Mouse (Mus musculus): ENCODE results near the gene Ptprd. TPM values are rescaled to one million over a fixed set of nuclear protein-coding genes. Genes with fewer than 3 reads are reported as not detected.

Gene Ptprd
- total and polyA plus RNA-seq, 2 experiments from 2014 or later, result 5.6 to 23.3 TPM

DNA sequence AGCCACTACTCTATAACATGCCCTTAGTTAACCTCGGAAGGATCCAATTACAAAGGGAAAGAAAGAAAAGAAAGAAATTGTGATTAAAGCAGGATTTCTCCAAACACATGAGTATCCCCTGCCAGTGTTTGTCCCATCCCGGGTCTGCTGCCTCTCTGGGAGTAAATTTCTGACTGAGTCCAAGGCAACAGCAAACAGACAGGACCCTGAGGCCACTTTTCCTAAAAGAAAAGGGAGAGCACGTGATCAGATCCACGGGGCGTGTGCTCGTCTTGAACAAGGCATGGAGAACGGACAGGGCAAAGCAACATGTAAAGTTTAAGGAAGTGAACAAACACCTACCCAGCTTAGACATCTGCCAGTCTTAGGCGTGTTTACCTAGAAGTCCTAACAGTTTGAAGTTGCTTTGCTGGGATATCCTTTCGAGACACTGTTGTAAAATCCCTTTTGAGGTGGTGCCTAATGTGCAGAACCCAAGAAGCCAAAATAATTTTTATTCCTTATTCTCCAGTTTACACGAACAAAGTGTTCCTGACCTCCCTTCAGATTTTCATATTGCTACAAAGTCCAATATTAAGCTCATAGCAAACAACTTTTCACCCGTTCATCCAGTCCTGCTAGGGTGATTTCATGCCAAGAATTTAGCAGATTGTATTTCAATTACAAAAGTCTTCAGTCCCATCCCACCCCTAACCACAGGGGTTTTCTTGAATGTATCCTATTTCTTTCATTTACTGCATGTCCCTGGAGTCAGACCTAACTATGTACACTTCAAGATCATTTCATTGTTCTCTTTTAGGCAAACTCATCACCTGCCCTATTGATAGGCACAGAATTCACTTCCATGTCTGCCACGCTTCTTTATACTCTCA, 1921.9 kb downstream of the Ptprd start:
- Histone ChIP-seq H3K9ac (replicated peaks; ENCODE audit: low read depth, low read length) (no peak overlapping the region), H3K27ac (ENCODE audit: low read depth) (no peak overlapping the region), H3K36me3 (replicated peaks; ENCODE audit: control insufficient read depth, insufficient read depth, low read length) (no peaks in the 10 kb centered on the region), H3K4me3 (ENCODE audit: low read depth, low read length) (no peak overlapping the region), H3K4me2 (ENCODE audit: low read depth, low read length) (no peak overlapping the region), H3K9me3 (replicated peaks; ENCODE audit: control insufficient read depth, low read length) (no peaks in the 10 kb centered on the region), H3K27me3 (ENCODE audit: control insufficient read depth, insufficient read depth, low read length) (no peaks in the 10 kb centered on the region), H3K4me1 (ENCODE audit: control insufficient read depth, insufficient read depth) (no peaks in the 10 kb centered on the region)
- DNase-seq (ENCODE audit: low spot score) (no peak), ATAC-seq (ENCODE audit: insufficient read depth, low read depth) (no peak)
- TF ChIP-seq EP300 (IDR thresholded peaks at IDR 0.05; ENCODE audit: low read depth), result no peak
- TF ChIP-seq CTCF (IDR thresholded peaks at IDR 0.05; ENCODE audit: low read depth), result no peak
- 77% methylated on average over 12 of the region's 12 CpGs for WGBS

GRCm38 (mm10) chr4:76286016-76286415, 1925.7 kb downstream of the Ptprd start:
- Histone ChIP-seq H3K36me3 (replicated peaks; ENCODE audit: control insufficient read depth, insufficient read depth, low read length) (no peaks in the 10 kb centered on the region), H3K27ac (ENCODE audit: low read depth) (no peak overlapping the region), H3K4me2 (ENCODE audit: low read depth, low read length) (no peak overlapping the region), H3K27me3 (ENCODE audit: control insufficient read depth, insufficient read depth, low read length) (no peaks in the 10 kb centered on the region), H3K4me1 (ENCODE audit: control insufficient read depth, insufficient read depth) (peaks cover 7% of the 10 kb centered on the region; the same call in 1 of the 2 replicates), H3K9ac (replicated peaks; ENCODE audit: low read depth, low read length) (no peak overlapping the region), H3K4me3 (ENCODE audit: low read depth, low read length) (no peak overlapping the region), H3K9me3 (replicated peaks; ENCODE audit: control insufficient read depth, low read length) (no peaks in the 10 kb centered on the region)
- no peak for ATAC-seq (ENCODE audit: insufficient read depth, low read depth)
- no peak for DNase-seq (ENCODE audit: low spot score)
- no peak for TF ChIP-seq EP300 (IDR thresholded peaks at IDR 0.05; ENCODE audit: low read depth)
- TF ChIP-seq CTCF (IDR thresholded peaks at IDR 0.05; ENCODE audit: low read depth), result no peak
- WGBS, result 63% methylated on average over 2 of the region's 2 CpGs

GRCm38 (mm10) chr4:76282886-76283285, 1928.9 kb downstream of the Ptprd start:
- 46% methylated on average over 4 of the region's 4 CpGs for WGBS
- H3K4me1 ChIP-seq (ENCODE audit: control insufficient read depth, insufficient read depth), result peaks cover 7% of the 10 kb centered on the region; the same call in 1 of the 2 replicates

DNA sequence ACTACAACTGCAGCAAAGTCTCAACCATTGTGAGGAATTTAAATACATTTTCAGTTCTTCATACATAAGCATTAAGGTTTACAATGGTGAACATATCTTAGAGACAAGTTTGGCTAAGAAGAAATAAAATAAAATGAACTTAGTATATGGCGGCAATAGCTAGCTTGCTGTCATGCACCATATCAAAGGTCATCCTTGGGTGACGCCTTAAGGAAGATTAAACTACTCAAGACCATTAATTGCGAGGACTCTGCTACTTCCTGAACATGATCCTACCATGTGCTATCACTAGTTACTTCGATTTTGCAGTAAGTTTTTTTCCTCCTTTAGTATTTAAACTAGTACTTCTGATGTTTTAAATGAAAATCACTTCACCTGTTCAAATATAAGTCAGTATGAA, 1949.0 kb downstream of the Ptprd start:
- Histone ChIP-seq H3K27me3 (ENCODE audit: control insufficient read depth, insufficient read depth, low read length) (no peaks in the 10 kb centered on the region), H3K4me1 (ENCODE audit: control insufficient read depth, insufficient read depth) (0 out of 2 replicates have a peak, but pooled peaks cover 4% of the 10 kb centered on the region), H3K27ac (ENCODE audit: low read depth) (no peak overlapping the region), H3K4me2 (ENCODE audit: low read depth, low read length) (no peak overlapping the region), H3K9me3 (replicated peaks; ENCODE audit: control insufficient read depth, low read length) (no peaks in the 10 kb centered on the region), H3K36me3 (replicated peaks; ENCODE audit: control insufficient read depth, insufficient read depth, low read length) (no peaks in the 10 kb centered on the region), H3K9ac (replicated peaks; ENCODE audit: low read depth, low read length) (no peak overlapping the region), H3K4me3 (ENCODE audit: low read depth, low read length) (no peak overlapping the region)
- WGBS, result 88% methylated on average over 4 of the region's 4 CpGs
- TF ChIP-seq CTCF (IDR thresholded peaks at IDR 0.05; ENCODE audit: low read depth) (no peak), EP300 (IDR thresholded peaks at IDR 0.05; ENCODE audit: low read depth) (no peak)
- DNase-seq (ENCODE audit: low spot score) (no peak), ATAC-seq (ENCODE audit: insufficient read depth, low read depth) (no peak)

More at GRCm38 (mm10) chr4:76282886-76283285, 1928.9 kb downstream of the Ptprd start:
- Histone ChIP-seq H3K4me3 (ENCODE audit: low read depth, low read length) (no peak overlapping the region), H3K36me3 (replicated peaks; ENCODE audit: control insufficient read depth, insufficient read depth, low read length) (no peaks in the 10 kb centered on the region), H3K9ac (replicated peaks; ENCODE audit: low read depth, low read length) (no peak overlapping the region), H3K27me3 (ENCODE audit: control insufficient read depth, insufficient read depth, low read length) (no peaks in the 10 kb centered on the region), H3K9me3 (replicated peaks; ENCODE audit: control insufficient read depth, low read length) (no peaks in the 10 kb centered on the region), H3K4me2 (ENCODE audit: low read depth, low read length) (no peak overlapping the region), H3K27ac (ENCODE audit: low read depth) (no peak overlapping the region)
- TF ChIP-seq CTCF (IDR thresholded peaks at IDR 0.05; ENCODE audit: low read depth), result no peak
- no peak for TF ChIP-seq EP300 (IDR thresholded peaks at IDR 0.05; ENCODE audit: low read depth)
- no peak for ATAC-seq (ENCODE audit: insufficient read depth, low read depth)
- DNase-seq (ENCODE audit: low spot score), result no peak

GRCm38 (mm10) chr4:76260686-76261085, 1951.1 kb downstream of the Ptprd start:
- WGBS, result 80% methylated on average over 1 of the region's 1 CpGs
- Histone ChIP-seq H3K9ac (replicated peaks; ENCODE audit: low read depth, low read length) (no peak overlapping the region), H3K9me3 (replicated peaks; ENCODE audit: control insufficient read depth, low read length) (no peaks in the 10 kb centered on the region), H3K4me1 (ENCODE audit: control insufficient read depth, insufficient read depth) (0 out of 2 replicates have a peak, but pooled peaks cover 4% of the 10 kb centered on the region), H3K27ac (ENCODE audit: low read depth) (no peak overlapping the region), H3K36me3 (replicated peaks; ENCODE audit: control insufficient read depth, insufficient read depth, low read length) (no peaks in the 10 kb centered on the region), H3K4me3 (ENCODE audit: low read depth, low read length) (no peak overlapping the region), H3K4me2 (ENCODE audit: low read depth, low read length) (no peak overlapping the region), H3K27me3 (ENCODE audit: control insufficient read depth, insufficient read depth, low read length) (no peaks in the 10 kb centered on the region)
- DNase-seq (ENCODE audit: low spot score) (no peak), ATAC-seq (ENCODE audit: insufficient read depth, low read depth) (no peak)
- TF ChIP-seq EP300 (IDR thresholded peaks at IDR 0.05; ENCODE audit: low read depth), result no peak
- no peak for TF ChIP-seq CTCF (IDR thresholded peaks at IDR 0.05; ENCODE audit: low read depth)
